Mouse (Mus musculus) CH12.LX (cell line): ENCODE results near the gene Rin3. TPM values are rescaled to one million over a fixed set of nuclear protein-coding genes. Genes with fewer than 3 reads are reported as not detected.

Experiments used
- DNase-seq: peaks from one replicate; pipeline ENCODE4 v3.0.0-alpha.2; 2013; ENCODE audit errors: extremely low read depth
- H3K27ac ChIP-seq: 2 replicates; pipeline ENCODE4 v1.5.1; 2012; ENCODE audit warnings: low read depth, mild to moderate bottlenecking, control low read depth, moderate library complexity; ENCODE audit not compliant: insufficient read depth
- H3K27me3 ChIP-seq: replicated peaks from 2 replicates; pipeline ENCODE3; 2012; ENCODE audit warnings: inconsistent platforms
- H3K36me3 ChIP-seq, 2 experiments: replicated peaks in 1 of 2; 2 replicates each; pipeline versions ENCODE3 to v1.6.1; 2012; ENCODE audit warnings: inconsistent platforms in 1 of 2, low read length in 1 of 2, mild to moderate bottlenecking in 1 of 2, mixed read lengths in 1 of 2, moderate library complexity in 1 of 2; ENCODE audit not compliant: control insufficient read depth in 1 of 2, insufficient read depth in 1 of 2
- H3K4me1 ChIP-seq, 2 experiments: 2 replicates each; pipeline ENCODE4 v1.6.1; 2012; ENCODE audit warnings: inconsistent platforms in 1 of 2, moderate library complexity in 1 of 2; ENCODE audit not compliant: insufficient read depth in 2 of 2, control insufficient read depth in 1 of 2
- H3K4me2 ChIP-seq: 2 replicates; pipeline ENCODE4 v1.6.1; 2012; ENCODE audit warnings: low read depth, mild to moderate bottlenecking, control low read depth; ENCODE audit not compliant: poor library complexity, insufficient read depth, severe bottlenecking
- H3K4me3 ChIP-seq, 3 experiments: fragments of 150-350 bp in 1 of 3; sonication (generic) in 1 of 3; replicated peaks in 1 of 3; 2 replicates each; pipeline versions ENCODE3 to v1.5.1; 2011 to 2012; ENCODE audit warnings: low read depth in 2 of 3, low read length in 2 of 3, mild to moderate bottlenecking in 2 of 3, moderate library complexity in 2 of 3, control low read depth in 1 of 3, improper control_type of control experiment in 1 of 3, inconsistent platforms in 1 of 3, mixed read lengths in 1 of 3; ENCODE audit not compliant: poor library complexity in 1 of 3
- H3K79me2 ChIP-seq: replicated peaks from 2 replicates; pipeline ENCODE4 v1.6.1; 2012; ENCODE audit warnings: mild to moderate bottlenecking, moderate library complexity; ENCODE audit not compliant: control insufficient read depth, poor library complexity, insufficient read depth, severe bottlenecking; ENCODE audit errors: extremely low read depth
- H3K9ac ChIP-seq: 2 replicates; pipeline ENCODE4 v1.6.1; 2012; ENCODE audit warnings: low read depth, mild to moderate bottlenecking, control low read depth, moderate library complexity; ENCODE audit not compliant: insufficient read depth
- H3K9me3 ChIP-seq: replicated peaks from 2 replicates; pipeline ENCODE3; 2012; ENCODE audit warnings: low read length, inconsistent platforms, mixed read lengths
- BHLHE40 ChIP-seq: IDR thresholded peaks from 2 replicates; pipeline ENCODE4 v1.6.1; 2011; ENCODE audit warnings: mild to moderate bottlenecking, low read depth, low read length, improper control_type of control experiment
- GABPA ChIP-seq: IDR thresholded peaks from 2 replicates; pipeline ENCODE4 v1.6.1; 2012; ENCODE audit warnings: low read depth, low read length, improper control_type of control experiment, inconsistent platforms; ENCODE audit not compliant: insufficient replicate concordance
- IRF4 ChIP-seq: IDR thresholded peaks from 2 replicates; pipeline ENCODE4 v1.6.1; 2014; ENCODE audit warnings: low read depth, mild to moderate bottlenecking, inconsistent platforms, low read length, improper control_type of control experiment
- JUN ChIP-seq: IDR thresholded peaks from 2 replicates; pipeline ENCODE4 v1.6.1; 2011; ENCODE audit warnings: low read depth, mild to moderate bottlenecking, low read length, improper control_type of control experiment, moderate library complexity; ENCODE audit not compliant: insufficient read depth
- MAFK ChIP-seq: IDR thresholded peaks from 2 replicates; pipeline ENCODE4 v1.6.1; 2011; ENCODE audit warnings: low read length, improper control_type of control experiment; ENCODE audit not compliant: insufficient replicate concordance
- MEF2A ChIP-seq: IDR thresholded peaks from 2 replicates; pipeline ENCODE4 v1.6.1; 2014; ENCODE audit warnings: low read depth, mild to moderate bottlenecking, inconsistent platforms, low read length, improper control_type of control experiment, borderline replicate concordance
- POLR2A ChIP-seq: IDR thresholded peaks from 2 replicates; pipeline ENCODE4 v1.6.1; 2011; ENCODE audit warnings: low read depth, mild to moderate bottlenecking, improper control_type of control experiment, low read length
- TCF12 ChIP-seq: IDR thresholded peaks from 2 replicates; pipeline ENCODE4 v1.6.1; 2014; ENCODE audit warnings: low read depth, mild to moderate bottlenecking, inconsistent platforms, low read length, improper control_type of control experiment
- ZC3H11A ChIP-seq: IDR thresholded peaks from 2 replicates; pipeline ENCODE4 v1.6.1; 2012; ENCODE audit warnings: low read depth, mild to moderate bottlenecking, inconsistent platforms, low read length, improper control_type of control experiment
- ZKSCAN1 ChIP-seq: IDR thresholded peaks from 2 replicates; pipeline ENCODE4 v1.6.1; 2012; ENCODE audit warnings: low read depth, inconsistent platforms, low read length, improper control_type of control experiment, borderline replicate concordance
- dilution Hi-C: fragments of 300-500 bp; cut with MboI; formaldehyde crosslinking; loops from 2 replicates; pipeline ENCODE4 v1.14.3; 2020; ENCODE audit warnings: low sequenced_read_pairs; ENCODE audit not compliant: extremely low pct_unique_long_range_greater_than_20kb, extremely low pct_ligation_motif_present
- in situ Hi-C: fragments of 300-500 bp; cut with MboI; formaldehyde crosslinking; loops from 3 replicates; pipeline ENCODE4 v1.14.3; 2019; ENCODE audit warnings: low sequenced_read_pairs, low pct_ligation_motif_present, low pct_unique_long_range_greater_than_20kb, mixed read lengths
- polyA plus RNA-seq: library from polyadenylated mRNA; unstranded; fragments of >175 nt; gene quantifications from 2 replicates; pipeline ENCODE4 v1.2.1, GENCODE M21; 2012; ENCODE audit warnings: low read depth; ENCODE audit not compliant: insufficient read length
- total RNA-seq, 2 experiments: library from RNA; depleted of rRNA; stranded (reverse); fragments of 300-350 nt in 1 of 2; fragments of >200 nt in 1 of 2; gene quantifications; 2 replicates each; pipeline ENCODE4 v1.2.3; 2012 to 2014

Gene Rin3
- total and polyA plus RNA-seq, 3 experiments, result 2.4 to 10.0 (median 8.4) TPM

GRCm38 (mm10) chr12:102287904-102288602, 5.2 kb downstream of the Rin3 start:
- no peak overlapping the region for H3K4me2 ChIP-seq
- peaks cover 8 to 45% of the 10 kb centered on the region in 2 experiments for H3K4me1 ChIP-seq
- H3K27ac ChIP-seq, result no peak overlapping the region
- DNase-seq, result no peak
- TF ChIP-seq BHLHE40 (no peak), IRF4 (no peak), POLR2A (no peak), ZC3H11A (no peak)
- peaks cover 5 to 16% of the 10 kb centered on the region in 2 experiments for H3K36me3 ChIP-seq
- H3K9me3 ChIP-seq, result no peaks in the 10 kb centered on the region
- in situ Hi-C loops (no loop called here), dilution Hi-C loops (no loop called here)
- no peaks in the 10 kb centered on the region for H3K27me3 ChIP-seq
- H3K9ac ChIP-seq, result no peak overlapping the region
- H3K4me3 ChIP-seq, result no peak overlapping the region
- H3K79me2 ChIP-seq, result 0 out of 2 replicates have a peak, but pooled peaks cover 5% of the 10 kb centered on the region

- no peak overlapping the region for H3K4me3 ChIP-seq
- no peaks in the 10 kb centered on the region for H3K27me3 ChIP-seq
- 0 out of 2 replicates have a peak, but pooled peaks cover 2% of the 10 kb centered on the region for H3K79me2 ChIP-seq
- DNase-seq, result no peak
- no peak for TF ChIP-seq MAFK
- no peak for TF ChIP-seq ZKSCAN1
- TF ChIP-seq JUN, result no peak
- no peak for TF ChIP-seq TCF12
- TF ChIP-seq MEF2A, result no peak
- TF ChIP-seq, all 38 proteins: peak for 0
- Histone ChIP-seq H3K9me3 (no peaks in the 10 kb centered on the region), H3K4me2 (no peak overlapping the region), H3K9ac (no peak overlapping the region), H3K4me1 (peaks cover 7 to 43% of the 10 kb centered on the region in 2 experiments), H3K27ac (no peak overlapping the region), H3K36me3 (peaks cover 5 to 18% of the 10 kb centered on the region in 2 experiments)
- dilution Hi-C loops (no loop called here), in situ Hi-C loops (no loop called here)
Observed at GRCm38 (mm10) chr12:102288846-102289245, 6.0 kb downstream of the Rin3 start.

- no peaks in the 10 kb centered on the region for H3K27me3 ChIP-seq
- H3K4me3 ChIP-seq, result no peak overlapping the region
- no peak overlapping the region for H3K27ac ChIP-seq
- no peak for TF ChIP-seq GABPA
- 0 out of 2 replicates have a peak, but pooled peaks cover 2% of the 10 kb centered on the region for H3K79me2 ChIP-seq
- no peak overlapping the region for H3K4me2 ChIP-seq
- H3K36me3 ChIP-seq, result peaks cover 5 to 24% of the 10 kb centered on the region in 2 experiments
- DNase-seq, result no peak
- H3K9me3 ChIP-seq, result no peaks in the 10 kb centered on the region
- dilution Hi-C loops, result no loop called here
- peaks cover 9 to 42% of the 10 kb centered on the region in 2 experiments for H3K4me1 ChIP-seq
- in situ Hi-C loops, result no loop called here
- H3K9ac ChIP-seq, result no peak overlapping the region
Observed at GRCm38 (mm10) chr12:102289568-102289967, 6.7 kb downstream of the Rin3 start.
